Mouse (Mus musculus): ENCODE data around the gene Nxph3.

DNA sequence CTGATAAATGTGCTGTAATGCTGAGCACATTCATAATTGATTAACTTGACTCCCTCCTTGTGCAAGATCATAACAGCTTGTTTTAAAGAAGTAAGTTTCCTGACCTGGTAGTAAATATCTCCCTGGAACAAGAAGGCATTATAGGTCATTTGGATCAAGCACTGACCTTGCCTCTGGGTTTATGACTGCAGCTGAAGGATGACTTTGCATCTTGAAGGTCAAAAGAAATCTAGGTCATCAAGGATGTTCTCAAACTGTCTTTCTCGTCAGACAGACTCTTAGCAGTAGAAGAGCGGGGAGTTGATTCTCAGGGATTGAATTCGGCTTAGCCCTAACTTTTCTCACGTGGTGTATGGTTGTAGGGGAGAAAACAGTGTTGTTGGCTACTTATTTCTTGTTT is 33.7 kb downstream of the Nxph3 start:
- TF ChIP-seq CTCF (IDR thresholded peaks at IDR 0.05; ENCODE audit: low read depth) (no peak), EP300 (IDR thresholded peaks at IDR 0.05; ENCODE audit: low read depth) (no peak)

Measured in liver, postnatal 0 days (tissue).